Mouse (Mus musculus): ENCODE measurements around the gene Cpsf4l. TPM values are rescaled to one million over a fixed set of nuclear protein-coding genes. Genes with fewer than 3 reads are reported as not detected.

Gene Cpsf4l
- total and polyA plus RNA-seq, 3 experiments, result not detected

DNA sequence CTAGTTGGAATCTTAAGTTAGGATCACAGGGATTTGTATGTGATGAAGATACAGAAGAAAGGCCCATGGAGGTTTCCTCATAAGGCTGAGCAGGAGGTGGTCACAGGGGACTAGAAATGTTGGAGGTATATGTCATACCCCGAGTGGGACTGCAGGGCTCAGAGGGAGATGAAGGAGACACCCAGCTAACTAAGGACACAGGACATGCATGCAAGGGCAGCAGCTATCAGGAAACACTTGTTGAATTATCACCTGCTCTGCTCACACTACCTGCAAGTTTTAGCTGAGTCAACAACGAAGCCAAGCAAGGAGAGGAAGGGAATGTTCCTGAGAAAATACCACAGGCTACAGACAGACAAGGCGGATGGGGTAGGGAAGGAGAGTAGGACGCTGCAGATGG lies 42.1 kb downstream of the Cpsf4l start:
- Histone ChIP-seq H3K4me1 (ENCODE audit: insufficient read depth, low read depth, low read length) (peaks cover 51% of the 10 kb centered on the region), H3K27me3 (ENCODE audit: insufficient read depth, low read length) (no peaks in the 10 kb centered on the region), H3K9me3 (replicated peaks) (no peaks in the 10 kb centered on the region), H3K4me3 (ENCODE audit: low read depth, low read length) (no peak overlapping the region), H3K36me3 (replicated peaks) (peaks cover 86% of the 10 kb centered on the region)
- ATAC-seq (ENCODE audit: extremely low read depth, insufficient number of reproducible peaks, low FRiP score, poor library complexity, severe bottlenecking), result no peak
- no peak for TF ChIP-seq GATA1 (IDR thresholded peaks at IDR 0.05; ENCODE audit: borderline replicate concordance, low read length)
- TF ChIP-seq TAL1 (conservative IDR thresholded peaks at IDR 0.05; ENCODE audit: low read depth, low read length), result no peak
- no peak for TF ChIP-seq POLR2AphosphoS5 (IDR thresholded peaks at IDR 0.05; ENCODE audit: insufficient replicate concordance, low read depth, low read length)
- TF ChIP-seq CTCF (IDR thresholded peaks at IDR 0.05; ENCODE audit: low read depth, low read length), result no peak
- TF ChIP-seq GATA2 (IDR thresholded peaks at IDR 0.05; ENCODE audit: borderline replicate concordance, low read depth, low read length), result no peak
- DNase-seq (ENCODE audit: low spot score), result no peak

DNA sequence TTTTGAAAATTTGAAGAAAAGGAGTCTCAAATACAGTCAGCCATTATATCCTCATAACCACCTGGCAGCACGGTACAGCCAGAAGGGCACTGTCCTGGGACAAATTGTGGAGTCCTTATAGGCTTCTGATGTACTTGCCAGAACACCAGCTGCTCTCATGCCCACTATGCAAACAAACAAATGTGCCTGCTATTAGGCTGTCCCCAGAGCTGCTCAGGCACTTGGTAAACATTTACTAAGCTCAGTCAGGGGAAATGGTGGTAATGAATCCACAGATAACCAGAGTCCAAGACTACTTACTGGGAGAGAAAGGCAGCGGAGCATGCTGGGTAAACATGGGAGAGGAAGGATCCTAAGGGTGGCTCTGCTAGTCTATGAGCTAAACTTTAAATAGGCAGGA lies 42.7 kb downstream of the Cpsf4l start:
- Histone ChIP-seq H3K4me1 (ENCODE audit: insufficient read depth, low read depth, low read length) (peaks cover 54% of the 10 kb centered on the region), H3K36me3 (replicated peaks) (peaks cover 83% of the 10 kb centered on the region), H3K9me3 (replicated peaks) (no peaks in the 10 kb centered on the region), H3K27me3 (ENCODE audit: insufficient read depth, low read length) (no peaks in the 10 kb centered on the region), H3K4me3 (ENCODE audit: low read depth, low read length) (no peak overlapping the region; the same call in 1 of the 2 replicates)
- TF ChIP-seq GATA2 (IDR thresholded peaks at IDR 0.05; ENCODE audit: borderline replicate concordance, low read depth, low read length), result no peak
- TF ChIP-seq CTCF (IDR thresholded peaks at IDR 0.05; ENCODE audit: low read depth, low read length), result no peak
- no peak for TF ChIP-seq GATA1 (IDR thresholded peaks at IDR 0.05; ENCODE audit: borderline replicate concordance, low read length)
- TF ChIP-seq POLR2AphosphoS5 (IDR thresholded peaks at IDR 0.05; ENCODE audit: insufficient replicate concordance, low read depth, low read length), result no peak
- TF ChIP-seq TAL1 (conservative IDR thresholded peaks at IDR 0.05; ENCODE audit: low read depth, low read length), result no peak
- ATAC-seq (ENCODE audit: extremely low read depth, insufficient number of reproducible peaks, low FRiP score, poor library complexity, severe bottlenecking) (no peak), DNase-seq (ENCODE audit: low spot score) (no peak)

DNA sequence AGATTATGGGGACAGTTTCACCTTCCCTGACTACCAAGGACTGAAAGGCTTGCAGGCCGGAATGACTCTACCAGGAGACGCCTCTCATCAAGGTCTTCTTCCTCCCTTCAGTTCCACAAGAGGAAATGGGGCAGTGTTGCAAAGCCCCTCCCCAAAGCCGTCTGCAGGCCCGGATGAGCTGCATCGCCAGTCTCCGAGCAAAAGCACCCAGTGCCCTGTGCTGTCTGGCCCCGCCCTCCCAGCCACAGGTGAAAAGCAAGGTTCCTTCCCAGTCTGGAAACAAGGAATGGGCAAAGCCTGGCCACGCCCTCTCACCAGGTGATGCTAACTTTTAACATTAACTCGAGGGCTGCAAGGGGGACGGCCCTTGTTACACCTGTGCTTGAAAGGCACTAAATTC lies 43.2 kb downstream of the Cpsf4l start:
- Histone ChIP-seq H3K27me3 (ENCODE audit: insufficient read depth, low read length) (no peaks in the 10 kb centered on the region), H3K36me3 (replicated peaks) (peaks cover 83% of the 10 kb centered on the region), H3K4me1 (ENCODE audit: insufficient read depth, low read depth, low read length) (peaks cover 58% of the 10 kb centered on the region), H3K9me3 (replicated peaks) (no peaks in the 10 kb centered on the region), H3K4me3 (ENCODE audit: low read depth, low read length) (peak overlapping the region; percentile 63; the same call in 1 of the 2 replicates)
- DNase-seq (ENCODE audit: low spot score) (peak; percentile 46), ATAC-seq (ENCODE audit: extremely low read depth, insufficient number of reproducible peaks, low FRiP score, poor library complexity, severe bottlenecking) (peak; percentile 25; the same call in 1 of the 2 replicates)
- TF ChIP-seq GATA1 (IDR thresholded peaks at IDR 0.05; ENCODE audit: borderline replicate concordance, low read length) (no peak), POLR2AphosphoS5 (IDR thresholded peaks at IDR 0.05; ENCODE audit: insufficient replicate concordance, low read depth, low read length) (no peak), CTCF (IDR thresholded peaks at IDR 0.05; ENCODE audit: low read depth, low read length) (no peak), TAL1 (conservative IDR thresholded peaks at IDR 0.05; ENCODE audit: low read depth, low read length) (no peak), GATA2 (IDR thresholded peaks at IDR 0.05; ENCODE audit: borderline replicate concordance, low read depth, low read length) (no peak)

DNA sequence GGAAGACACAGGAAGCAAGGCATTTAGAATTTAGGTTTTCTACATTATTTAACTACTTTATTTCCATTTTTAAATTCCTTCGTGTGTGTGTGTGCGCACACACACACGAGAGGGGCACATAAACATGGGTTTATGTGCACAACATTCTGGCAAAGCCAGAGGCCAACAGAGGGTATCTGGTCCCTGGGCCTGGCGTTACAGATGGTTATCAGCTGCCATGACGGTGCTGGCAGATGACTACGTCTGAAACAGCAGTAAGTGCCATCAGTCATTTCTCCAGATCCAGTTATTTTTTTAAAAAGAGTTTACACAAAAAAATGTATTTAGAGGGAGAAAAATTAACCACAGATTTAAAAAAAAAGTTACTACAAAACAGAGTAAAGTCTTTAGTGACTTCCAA lies 43.6 kb downstream of the Cpsf4l start:
- TF ChIP-seq POLR2AphosphoS5 (IDR thresholded peaks at IDR 0.05; ENCODE audit: insufficient replicate concordance, low read depth, low read length) (no peak), GATA1 (IDR thresholded peaks at IDR 0.05; ENCODE audit: borderline replicate concordance, low read length) (no peak), TAL1 (conservative IDR thresholded peaks at IDR 0.05; ENCODE audit: low read depth, low read length) (no peak), GATA2 (IDR thresholded peaks at IDR 0.05; ENCODE audit: borderline replicate concordance, low read depth, low read length) (no peak), CTCF (IDR thresholded peaks at IDR 0.05; ENCODE audit: low read depth, low read length) (no peak)
- peaks cover 62% of the 10 kb centered on the region for H3K4me1 ChIP-seq (ENCODE audit: insufficient read depth, low read depth, low read length)
- H3K27me3 ChIP-seq (ENCODE audit: insufficient read depth, low read length), result no peaks in the 10 kb centered on the region
- ATAC-seq (ENCODE audit: extremely low read depth, insufficient number of reproducible peaks, low FRiP score, poor library complexity, severe bottlenecking) (peak; percentile 60), DNase-seq (ENCODE audit: low spot score) (no peak)
- H3K4me3 ChIP-seq (ENCODE audit: low read depth, low read length), result no peak overlapping the region; the same call in 1 of the 2 replicates
- no peaks in the 10 kb centered on the region for H3K9me3 ChIP-seq (replicated peaks)
- peaks cover 83% of the 10 kb centered on the region for H3K36me3 ChIP-seq (replicated peaks)

DNA sequence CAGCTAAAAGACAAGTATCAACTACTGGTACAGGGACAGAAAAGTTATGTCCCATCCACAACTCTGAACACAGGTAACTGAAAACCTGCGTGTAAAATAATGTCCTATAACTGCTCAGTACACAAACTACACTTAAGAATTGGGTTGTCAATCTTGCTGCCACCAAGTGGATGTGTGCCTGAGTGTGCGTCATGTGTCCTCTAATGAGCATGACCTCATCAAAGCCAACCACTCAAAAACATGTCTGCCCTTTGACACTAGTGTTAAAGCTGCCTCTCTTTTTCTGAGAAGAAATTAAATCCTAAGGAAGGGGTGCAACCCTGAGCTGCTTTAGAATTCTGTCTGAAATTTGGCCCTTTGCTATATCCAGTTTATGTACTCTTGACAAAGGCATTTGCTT lies 45.5 kb downstream of the Cpsf4l start:
- H3K9me3 ChIP-seq (replicated peaks), result no peaks in the 10 kb centered on the region
- DNase-seq (ENCODE audit: low spot score) (no peak), ATAC-seq (ENCODE audit: extremely low read depth, insufficient number of reproducible peaks, low FRiP score, poor library complexity, severe bottlenecking) (no peak)
- peaks cover 84% of the 10 kb centered on the region for H3K36me3 ChIP-seq (replicated peaks)
- no peak overlapping the region for H3K4me3 ChIP-seq (ENCODE audit: low read depth, low read length)
- TF ChIP-seq TAL1 (conservative IDR thresholded peaks at IDR 0.05; ENCODE audit: low read depth, low read length), result no peak
- TF ChIP-seq GATA2 (IDR thresholded peaks at IDR 0.05; ENCODE audit: borderline replicate concordance, low read depth, low read length), result no peak
- TF ChIP-seq GATA1 (IDR thresholded peaks at IDR 0.05; ENCODE audit: borderline replicate concordance, low read length), result no peak
- TF ChIP-seq CTCF (IDR thresholded peaks at IDR 0.05; ENCODE audit: low read depth, low read length), result no peak
- TF ChIP-seq POLR2AphosphoS5 (IDR thresholded peaks at IDR 0.05; ENCODE audit: insufficient replicate concordance, low read depth, low read length), result no peak
- H3K27me3 ChIP-seq (ENCODE audit: insufficient read depth, low read length), result no peaks in the 10 kb centered on the region
- peaks cover 52% of the 10 kb centered on the region for H3K4me1 ChIP-seq (ENCODE audit: insufficient read depth, low read depth, low read length)

DNA sequence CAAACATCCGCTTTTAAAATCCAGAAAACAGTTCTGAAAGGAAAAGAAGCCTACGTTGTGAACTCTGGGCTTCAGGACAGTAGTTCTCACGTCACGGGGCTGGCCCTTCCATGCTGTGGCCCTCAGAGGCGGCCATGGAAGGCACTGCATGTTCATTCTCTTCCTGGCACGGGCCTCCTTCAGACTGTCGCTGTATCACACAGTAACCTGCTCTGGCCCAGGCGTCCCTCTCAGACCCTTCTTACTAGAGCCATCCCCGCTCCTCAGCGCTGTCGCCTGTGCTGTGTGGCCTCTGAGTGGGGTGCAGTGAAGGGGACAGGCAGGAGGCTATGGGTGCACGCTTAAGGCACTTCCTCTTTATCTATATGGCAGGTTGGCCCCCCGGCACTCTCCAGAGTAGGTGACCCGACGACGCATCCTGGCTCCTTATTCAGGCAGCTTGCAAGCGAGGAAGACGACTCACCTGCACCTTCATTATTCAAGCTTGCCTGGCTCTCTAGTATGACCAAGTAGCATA lies 47.9 kb downstream of the Cpsf4l start:
- H3K4me1 ChIP-seq (ENCODE audit: insufficient read depth, low read depth, low read length), result peaks cover 32% of the 10 kb centered on the region
- H3K36me3 ChIP-seq (replicated peaks), result peaks cover 83% of the 10 kb centered on the region
- peak; percentile 51; the same call in 1 of the 2 replicates for ATAC-seq (ENCODE audit: extremely low read depth, insufficient number of reproducible peaks, low FRiP score, poor library complexity, severe bottlenecking)

More for the DNA sequence above, 47.9 kb downstream of the Cpsf4l start:
- DNase-seq (ENCODE audit: low spot score), result peak; percentile 50
- TF ChIP-seq GATA2 (IDR thresholded peaks at IDR 0.05; ENCODE audit: borderline replicate concordance, low read depth, low read length), result no peak
- TF ChIP-seq TAL1 (conservative IDR thresholded peaks at IDR 0.05; ENCODE audit: low read depth, low read length), result no peak
- TF ChIP-seq POLR2AphosphoS5 (IDR thresholded peaks at IDR 0.05; ENCODE audit: insufficient replicate concordance, low read depth, low read length), result no peak
- TF ChIP-seq GATA1 (IDR thresholded peaks at IDR 0.05; ENCODE audit: borderline replicate concordance, low read length), result no peak
- Histone ChIP-seq H3K4me3 (ENCODE audit: low read depth, low read length) (peak overlapping the region; percentile 40; the same call in 1 of the 2 replicates), H3K27me3 (ENCODE audit: insufficient read depth, low read length) (no peaks in the 10 kb centered on the region), H3K9me3 (replicated peaks) (no peaks in the 10 kb centered on the region)
